Mouse (Mus musculus): ENCODE results near the gene Pak6. TPM values are rescaled to one million over a fixed set of nuclear protein-coding genes. Genes with fewer than 3 reads are reported as not detected.
A peak's percentile ranks its signal among the peaks of the same experiment; 100 is the strongest.
"Not testable (repeated sequence)": the region's sequence is repeated elsewhere in the genome, so short reads cannot be mapped to it uniquely, and the experiment has no call there.

The Pak6 gene
- polyA plus RNA-seq, 1 experiment from 2014 or later, result 0.60 TPM

DNA sequence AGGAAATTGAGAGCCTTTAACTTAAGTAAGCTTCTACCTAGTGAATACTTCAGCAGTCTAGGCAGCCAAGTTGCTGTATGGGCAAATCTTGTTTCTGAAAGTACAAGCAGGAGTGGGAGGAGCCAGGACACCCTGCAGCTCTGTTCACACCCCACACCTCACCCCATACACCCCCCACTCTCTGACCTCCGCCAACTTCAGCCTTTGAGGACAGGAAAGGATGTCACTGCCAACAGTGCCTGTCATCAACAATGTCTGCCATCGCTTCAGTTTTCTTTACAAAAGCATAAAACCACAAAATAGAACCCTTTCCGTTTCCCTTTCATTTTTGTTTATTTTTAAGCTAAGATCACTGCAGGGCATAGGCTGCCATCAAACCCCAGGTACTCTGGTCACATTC, 20.7 kb upstream of the Pak6 start:
- Histone ChIP-seq H3K4me2 (replicated peaks; ENCODE audit: low read depth, low read length) (no peak overlapping the region), H3K27ac (ENCODE audit: low read length) (no peak overlapping the region), H3K4me3 (ENCODE audit: low read length) (no peak overlapping the region), H3K9me3 (ENCODE audit: low read length) (no peaks in the 10 kb centered on the region), H3K4me1 (ENCODE audit: insufficient read depth, low read length) (no peaks in the 10 kb centered on the region), H3K27me3 (ENCODE audit: insufficient read depth, low read length) (no peaks in the 10 kb centered on the region), H3K9ac (replicated peaks; ENCODE audit: low read length) (no peak overlapping the region), H3K36me3 (ENCODE audit: insufficient read depth, low read length) (peaks cover 34% of the 10 kb centered on the region)
- WGBS, result 83% methylated on average over 3 of the region's 3 CpGs
- ATAC-seq (ENCODE audit: low FRiP score, low TSS enrichment), result no peak

DNA sequence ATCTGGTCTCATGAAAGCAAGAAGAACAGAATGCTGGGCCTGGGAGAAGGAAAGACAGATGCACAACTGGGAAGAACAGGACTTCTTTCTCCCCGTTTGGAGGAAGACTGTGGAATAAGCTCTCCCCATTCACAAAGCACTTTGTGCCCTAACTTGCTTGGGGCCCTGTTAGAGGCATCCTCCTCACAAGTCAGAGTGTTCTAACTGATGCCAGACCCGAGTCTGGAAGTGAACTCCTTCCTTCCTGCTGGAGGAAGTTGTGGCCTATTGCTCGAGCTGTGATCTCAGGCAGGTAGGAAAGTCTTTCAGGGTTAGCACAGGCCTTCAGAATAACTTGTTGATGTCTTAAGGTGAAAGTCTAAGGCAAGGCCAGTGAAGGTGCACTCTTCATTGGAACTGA, 20.2 kb upstream of the Pak6 start:
- no peak overlapping the region for H3K4me2 ChIP-seq (replicated peaks; ENCODE audit: low read depth, low read length)
- H3K36me3 ChIP-seq (ENCODE audit: insufficient read depth, low read length), result peaks cover 34% of the 10 kb centered on the region
- 58% methylated on average over 3 of the region's 3 CpGs for WGBS
- H3K27me3 ChIP-seq (ENCODE audit: insufficient read depth, low read length), result no peaks in the 10 kb centered on the region
- H3K4me3 ChIP-seq (ENCODE audit: low read length), result no peak overlapping the region
- no peaks in the 10 kb centered on the region for H3K9me3 ChIP-seq (ENCODE audit: low read length)
- no peaks in the 10 kb centered on the region for H3K4me1 ChIP-seq (ENCODE audit: insufficient read depth, low read length)
- no peak overlapping the region for H3K27ac ChIP-seq (ENCODE audit: low read length)
- no peak overlapping the region for H3K9ac ChIP-seq (replicated peaks; ENCODE audit: low read length)
- no peak for ATAC-seq (ENCODE audit: low FRiP score, low TSS enrichment)

DNA sequence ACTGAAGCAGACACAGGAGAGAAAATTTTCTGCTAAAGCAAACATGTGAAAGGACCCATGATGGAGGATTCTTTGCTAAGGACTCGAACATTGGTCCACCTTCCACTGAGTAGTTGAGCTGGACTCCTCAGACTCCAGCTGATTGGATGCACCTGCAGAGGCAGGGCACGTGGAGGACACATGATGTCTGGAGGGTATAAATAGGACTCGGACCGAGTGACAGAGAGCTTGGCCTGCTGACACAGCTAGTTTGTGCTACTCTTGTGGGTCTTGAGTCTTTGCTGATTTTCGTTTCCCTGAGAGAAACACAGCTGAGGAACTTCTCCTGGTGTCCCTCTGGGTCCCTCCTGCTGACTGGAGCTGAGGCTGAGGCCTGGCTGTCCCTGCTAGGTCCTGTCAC, 16.4 kb upstream of the Pak6 start:
- no peaks in the 10 kb centered on the region for H3K27me3 ChIP-seq (ENCODE audit: insufficient read depth, low read length)
- WGBS, result 82% methylated on average over 5 of the region's 5 CpGs
- no peak for ATAC-seq (ENCODE audit: low FRiP score, low TSS enrichment)
- no peak overlapping the region for H3K27ac ChIP-seq (ENCODE audit: low read length)
- H3K9ac ChIP-seq (replicated peaks; ENCODE audit: low read length), result no peak overlapping the region
- H3K9me3 ChIP-seq (ENCODE audit: low read length), result peaks cover 3% of the 10 kb centered on the region
- no peaks in the 10 kb centered on the region for H3K4me1 ChIP-seq (ENCODE audit: insufficient read depth, low read length)
- peaks cover 15% of the 10 kb centered on the region for H3K36me3 ChIP-seq (ENCODE audit: insufficient read depth, low read length)
- H3K4me2 ChIP-seq (replicated peaks; ENCODE audit: low read depth, low read length), result no peak overlapping the region
- no peak overlapping the region for H3K4me3 ChIP-seq (ENCODE audit: low read length)

DNA sequence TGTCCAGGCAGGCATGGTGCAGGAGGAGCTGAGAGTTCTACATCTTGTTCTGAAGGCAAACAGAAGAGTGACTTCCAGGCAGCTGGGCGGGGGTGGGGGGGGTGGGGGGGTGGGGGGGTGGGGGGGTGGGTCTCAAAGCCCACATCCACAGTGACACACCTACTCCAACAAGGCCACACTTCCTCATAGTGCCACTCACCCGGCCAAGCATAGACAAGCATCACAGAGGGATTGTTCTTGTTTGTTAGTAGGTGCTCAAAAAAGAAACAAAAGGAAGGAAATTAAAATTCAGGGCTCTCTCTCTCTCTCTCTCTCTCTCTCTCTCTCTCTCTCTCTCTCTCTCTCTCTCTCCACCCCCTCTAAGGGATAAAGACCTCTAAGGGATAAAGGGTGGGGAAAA, 12.4 kb upstream of the Pak6 start:
- not testable (repeated sequence) for ATAC-seq (ENCODE audit: low FRiP score, low TSS enrichment); H3K9ac ChIP-seq (replicated peaks; ENCODE audit: low read length); H3K36me3 ChIP-seq (ENCODE audit: insufficient read depth, low read length); H3K4me2 ChIP-seq (replicated peaks; ENCODE audit: low read depth, low read length); H3K27ac ChIP-seq (ENCODE audit: low read length); H3K4me1 ChIP-seq (ENCODE audit: insufficient read depth, low read length); H3K27me3 ChIP-seq (ENCODE audit: insufficient read depth, low read length); H3K4me3 ChIP-seq (ENCODE audit: low read length); H3K9me3 ChIP-seq (ENCODE audit: low read length)
- 65% methylated on average over 2 of the region's 2 CpGs for WGBS

DNA sequence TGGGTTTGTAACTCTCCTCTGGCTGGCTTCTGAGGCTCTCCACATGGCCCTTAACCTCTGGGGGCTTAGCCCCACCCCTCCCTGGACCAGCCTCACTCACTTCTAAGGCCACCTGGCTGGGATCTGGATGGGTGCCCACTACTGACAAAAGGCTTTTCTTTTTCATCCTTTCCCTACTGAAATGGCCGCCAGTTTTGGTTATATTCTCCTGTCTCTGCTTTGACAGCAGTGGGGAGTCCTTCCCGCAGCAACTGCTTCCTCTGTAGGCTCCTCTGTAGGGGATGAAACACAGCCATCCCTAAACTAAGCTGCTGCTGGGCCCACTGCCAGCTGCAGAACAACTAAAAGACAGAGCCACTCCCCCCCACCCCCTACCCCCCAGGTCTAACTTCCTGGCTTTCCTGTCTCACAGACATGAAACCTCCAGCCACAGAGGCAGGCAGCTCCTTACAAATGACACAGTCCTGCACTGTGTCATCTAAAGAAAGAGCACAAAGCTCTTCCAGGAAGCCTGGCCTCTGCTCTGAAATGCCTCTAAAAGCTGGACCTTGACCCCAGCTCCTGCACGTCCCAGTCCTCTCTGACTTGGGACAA, 6.3 kb upstream of the Pak6 start:
- H3K27me3 ChIP-seq (ENCODE audit: insufficient read depth, low read length), result no peaks in the 10 kb centered on the region; the same call in 1 of the 2 replicates
- no peak overlapping the region for H3K4me3 ChIP-seq (ENCODE audit: low read length)
- no peak overlapping the region for H3K4me2 ChIP-seq (replicated peaks; ENCODE audit: low read depth, low read length)
- H3K9me3 ChIP-seq (ENCODE audit: low read length), result no peaks in the 10 kb centered on the region
- H3K9ac ChIP-seq (replicated peaks; ENCODE audit: low read length), result no peak overlapping the region
- peak; percentile 64; the same call in 1 of the 2 replicates for ATAC-seq (ENCODE audit: low FRiP score, low TSS enrichment)
- peaks cover 15% of the 10 kb centered on the region for H3K4me1 ChIP-seq (ENCODE audit: insufficient read depth, low read length)
- H3K27ac ChIP-seq (ENCODE audit: low read length), result peak overlapping the region; percentile 37
- H3K36me3 ChIP-seq (ENCODE audit: insufficient read depth, low read length), result no peaks in the 10 kb centered on the region
- WGBS, result 34% methylated on average over 3 of the region's 3 CpGs

DNA sequence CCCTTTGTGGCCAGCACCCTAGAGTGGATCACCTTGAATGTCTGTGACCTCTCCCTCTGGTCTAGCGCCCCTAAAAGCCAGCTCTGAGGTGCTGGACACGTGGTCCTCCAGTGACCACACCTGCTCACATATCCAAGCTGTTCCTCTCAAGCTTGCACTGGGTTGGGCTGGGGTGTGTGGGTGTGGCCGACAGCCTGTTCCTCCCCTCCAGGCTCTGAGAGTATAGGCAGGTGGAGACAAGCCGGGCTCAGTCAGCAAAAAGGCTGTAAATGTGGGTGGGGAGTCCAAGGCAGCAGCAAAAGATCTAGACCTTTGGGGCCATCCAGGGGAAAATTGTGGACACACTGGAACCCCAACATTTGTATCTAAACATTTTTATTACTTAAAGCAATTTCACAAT, 4.6 kb upstream of the Pak6 start:
- Histone ChIP-seq H3K4me2 (replicated peaks; ENCODE audit: low read depth, low read length) (no peak overlapping the region), H3K36me3 (ENCODE audit: insufficient read depth, low read length) (no peaks in the 10 kb centered on the region), H3K27ac (ENCODE audit: low read length) (no peak overlapping the region), H3K9ac (replicated peaks; ENCODE audit: low read length) (no peak overlapping the region), H3K4me1 (ENCODE audit: insufficient read depth, low read length) (peaks cover 15% of the 10 kb centered on the region), H3K9me3 (ENCODE audit: low read length) (no peaks in the 10 kb centered on the region), H3K27me3 (ENCODE audit: insufficient read depth, low read length) (peaks cover 14% of the 10 kb centered on the region), H3K4me3 (ENCODE audit: low read length) (no peak overlapping the region)
- 27% methylated on average over 4 of the region's 4 CpGs for WGBS
- ATAC-seq (ENCODE audit: low FRiP score, low TSS enrichment), result no peak

DNA sequence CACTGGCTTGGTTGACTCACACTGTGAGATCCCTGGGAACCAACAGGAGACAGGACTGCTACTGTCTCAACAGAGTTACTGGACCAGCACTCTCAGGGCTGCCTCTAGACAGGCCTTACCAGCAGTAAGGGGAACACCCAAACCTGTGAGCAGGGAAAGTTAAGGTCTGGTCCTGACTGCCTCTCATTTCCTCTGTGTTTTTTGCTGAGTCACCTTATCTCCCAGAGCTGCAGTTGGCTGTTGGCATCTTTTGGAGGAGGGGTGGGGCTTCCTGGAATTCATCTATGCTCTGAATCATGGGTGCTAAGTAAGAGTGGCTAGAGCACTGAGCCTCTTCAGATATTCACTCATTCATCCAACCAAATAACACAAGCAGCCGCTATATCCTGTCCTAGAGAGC, 4.0 kb upstream of the Pak6 start:
- Histone ChIP-seq H3K9ac (replicated peaks; ENCODE audit: low read length) (no peak overlapping the region), H3K36me3 (ENCODE audit: insufficient read depth, low read length) (no peaks in the 10 kb centered on the region), H3K4me2 (replicated peaks; ENCODE audit: low read depth, low read length) (no peak overlapping the region), H3K4me3 (ENCODE audit: low read length) (no peak overlapping the region), H3K27ac (ENCODE audit: low read length) (no peak overlapping the region), H3K27me3 (ENCODE audit: insufficient read depth, low read length) (peaks cover 18% of the 10 kb centered on the region), H3K4me1 (ENCODE audit: insufficient read depth, low read length) (peaks cover 15% of the 10 kb centered on the region), H3K9me3 (ENCODE audit: low read length) (no peaks in the 10 kb centered on the region)
- no peak for ATAC-seq (ENCODE audit: low FRiP score, low TSS enrichment)
- 52% methylated on average over 1 of the region's 1 CpGs for WGBS

DNA sequence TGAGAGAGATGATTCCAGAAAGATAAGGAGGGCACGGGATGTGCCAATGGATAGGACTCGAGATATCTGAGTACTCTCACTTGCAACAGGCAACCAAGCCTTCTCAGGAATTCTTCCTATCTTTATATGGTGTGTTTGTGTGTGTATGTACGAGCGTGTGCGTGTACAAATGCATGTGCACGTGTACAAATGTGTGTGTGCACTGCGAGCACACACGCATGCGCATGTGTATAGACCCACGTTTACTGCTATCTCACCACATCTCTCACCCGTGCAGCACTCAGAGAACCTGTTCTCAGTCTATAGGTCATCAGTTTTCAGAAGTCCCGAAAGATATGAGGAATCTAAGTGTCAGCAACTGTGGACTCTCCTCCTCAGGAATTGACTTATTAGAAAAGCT, 3.6 kb upstream of the Pak6 start:
- H3K27me3 ChIP-seq (ENCODE audit: insufficient read depth, low read length), result peaks cover 18% of the 10 kb centered on the region
- peak overlapping the region; percentile 58 for H3K4me2 ChIP-seq (replicated peaks; ENCODE audit: low read depth, low read length)
- peaks cover 15% of the 10 kb centered on the region for H3K4me1 ChIP-seq (ENCODE audit: insufficient read depth, low read length)
- H3K27ac ChIP-seq (ENCODE audit: low read length), result no peak overlapping the region
- H3K36me3 ChIP-seq (ENCODE audit: insufficient read depth, low read length), result no peaks in the 10 kb centered on the region
- H3K9ac ChIP-seq (replicated peaks; ENCODE audit: low read length), result no peak overlapping the region
- 83% methylated on average over 12 of the region's 12 CpGs for WGBS
- H3K9me3 ChIP-seq (ENCODE audit: low read length), result no peaks in the 10 kb centered on the region
- ATAC-seq (ENCODE audit: low FRiP score, low TSS enrichment), result peak; percentile 5; the same call in 1 of the 2 replicates
- no peak overlapping the region for H3K4me3 ChIP-seq (ENCODE audit: low read length)

DNA sequence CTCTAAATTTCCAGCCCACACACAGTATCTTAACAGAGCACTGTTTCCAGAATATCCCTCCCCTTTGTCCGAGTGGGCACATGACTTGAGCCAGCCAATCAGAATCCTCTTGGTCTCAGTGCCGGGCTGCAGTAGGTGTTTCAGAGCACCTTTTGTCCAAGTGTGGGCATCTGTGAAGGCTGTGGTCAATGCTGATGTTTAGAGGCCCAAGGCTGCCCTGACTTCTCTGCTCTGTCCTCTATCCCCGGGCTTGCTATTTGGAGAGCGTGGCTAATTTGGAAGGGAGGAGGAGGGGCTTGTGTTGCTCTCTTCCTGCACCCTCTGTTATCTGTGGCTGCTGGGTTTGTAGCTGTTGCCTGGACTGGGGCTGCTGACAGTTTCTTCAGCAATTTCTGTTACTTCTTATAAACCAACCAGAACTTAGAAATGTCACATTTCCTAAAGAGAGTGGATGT, 3.1 kb upstream of the Pak6 start:
- peak overlapping the region; percentile 45 for H3K4me3 ChIP-seq (ENCODE audit: low read length)
- 4% methylated on average over 4 of the region's 4 CpGs for WGBS
- no peaks in the 10 kb centered on the region for H3K9me3 ChIP-seq (ENCODE audit: low read length)
- H3K4me2 ChIP-seq (replicated peaks; ENCODE audit: low read depth, low read length), result peak overlapping the region; percentile 58
- H3K27ac ChIP-seq (ENCODE audit: low read length), result no peak overlapping the region
- H3K36me3 ChIP-seq (ENCODE audit: insufficient read depth, low read length), result no peaks in the 10 kb centered on the region
- H3K9ac ChIP-seq (replicated peaks; ENCODE audit: low read length), result 0 out of 2 replicates have a peak overlapping the region, but pooled peaks have one; percentile 46
- H3K27me3 ChIP-seq (ENCODE audit: insufficient read depth, low read length), result peaks cover 18% of the 10 kb centered on the region
- H3K4me1 ChIP-seq (ENCODE audit: insufficient read depth, low read length), result peaks cover 15% of the 10 kb centered on the region
- peak; percentile 76; the same call in 1 of the 2 replicates for ATAC-seq (ENCODE audit: low FRiP score, low TSS enrichment)

DNA sequence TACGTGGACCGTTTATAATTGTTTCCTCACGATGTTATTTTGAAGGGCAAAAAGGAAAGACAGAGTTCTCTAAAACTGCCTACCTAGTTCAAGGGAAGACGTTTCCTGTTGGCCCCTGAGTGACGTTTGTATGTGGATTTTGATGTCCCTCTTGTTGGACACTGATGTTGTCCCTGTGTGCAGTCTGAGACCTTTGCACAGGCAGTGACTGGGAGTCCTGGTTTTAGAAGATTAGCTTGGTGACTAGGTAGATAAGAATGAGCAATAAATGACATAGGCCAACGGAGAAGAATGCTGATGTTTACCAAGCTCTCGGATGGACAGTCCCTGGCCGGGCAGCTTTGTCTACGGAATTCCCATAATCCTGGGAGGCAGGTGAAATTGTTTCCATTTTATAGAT, 1.2 kb upstream of the Pak6 start:
- peaks cover 8% of the 10 kb centered on the region for H3K4me1 ChIP-seq (ENCODE audit: insufficient read depth, low read length)
- no peak overlapping the region for H3K27ac ChIP-seq (ENCODE audit: low read length)
- no peaks in the 10 kb centered on the region for H3K36me3 ChIP-seq (ENCODE audit: insufficient read depth, low read length)
- H3K4me2 ChIP-seq (replicated peaks; ENCODE audit: low read depth, low read length), result no peak overlapping the region
- H3K4me3 ChIP-seq (ENCODE audit: low read length), result no peak overlapping the region
- peaks cover 18% of the 10 kb centered on the region for H3K27me3 ChIP-seq (ENCODE audit: insufficient read depth, low read length)
- H3K9me3 ChIP-seq (ENCODE audit: low read length), result no peaks in the 10 kb centered on the region
- WGBS, result 82% methylated on average over 9 of the region's 9 CpGs
- no peak overlapping the region for H3K9ac ChIP-seq (replicated peaks; ENCODE audit: low read length)
- no peak for ATAC-seq (ENCODE audit: low FRiP score, low TSS enrichment)
